Mouse (Mus musculus) heart, embryonic 12.5 days (tissue): ENCODE data around the gene Safb. TPM values are rescaled to one million over a fixed set of nuclear protein-coding genes. Genes with fewer than 3 reads are reported as not detected.
A peak's percentile ranks its signal among the peaks of the same experiment; 100 is the strongest.

Experiments used
- ATAC-seq: fragments of 200-750 bp; cut with Nextera tagmentation; 2 replicates; pipeline ENCODE4 v1.8.0; 2017; ENCODE audit warnings: moderate TSS enrichment, moderate library complexity; ENCODE audit not compliant: insufficient number of reproducible peaks, low FRiP score
- H3K27ac ChIP-seq: fragments of 300-500 bp; sonication (generic); 2 replicates; pipeline ENCODE4 v1.5.1; 2016; ENCODE audit warnings: mild to moderate bottlenecking, moderate library complexity; ENCODE audit not compliant: poor library complexity, severe bottlenecking
- H3K27me3 ChIP-seq: fragments of 300-500 bp; sonication (generic); replicated peaks from 2 replicates; pipeline ENCODE4 v1.6.1; 2016; ENCODE audit warnings: mild to moderate bottlenecking, moderate library complexity
- H3K36me3 ChIP-seq: fragments of 300-500 bp; sonication (generic); 2 replicates; pipeline ENCODE4 v1.6.1; 2016; ENCODE audit warnings: mild to moderate bottlenecking, moderate library complexity
- H3K4me1 ChIP-seq: fragments of 300-500 bp; sonication (generic); replicated peaks from 2 replicates; pipeline ENCODE4 v1.6.1; 2016; ENCODE audit warnings: mild to moderate bottlenecking
- H3K4me2 ChIP-seq: fragments of 300-500 bp; sonication (generic); 2 replicates; pipeline ENCODE4 v1.6.1; 2016; ENCODE audit warnings: mild to moderate bottlenecking, moderate library complexity
- H3K4me3 ChIP-seq: fragments of 300-500 bp; sonication (generic); 2 replicates; pipeline ENCODE4 v1.5.1; 2016; ENCODE audit warnings: mild to moderate bottlenecking
- H3K9ac ChIP-seq: fragments of 300-500 bp; sonication (generic); 2 replicates; pipeline ENCODE4 v1.6.1; 2016; ENCODE audit warnings: mild to moderate bottlenecking, moderate library complexity
- H3K9me3 ChIP-seq: fragments of 300-500 bp; sonication (generic); replicated peaks from 2 replicates; pipeline ENCODE4 v1.6.1; 2016; ENCODE audit warnings: mild to moderate bottlenecking, moderate library complexity
- WGBS: fragments of 180-500 bp; shearing (Covaris S2); methylation state at CpG from one replicate; pipeline ENCODE4 v1.1.7; 2016; 5-methylcytosine and 5-hydroxymethylcytosine counted together
- polyA plus RNA-seq: library from polyadenylated mRNA; unstranded; fragments of >200 nt; fragmentation: Nextera tagmentation; extraction: Ambion mirVana; gene quantifications from 2 replicates; pipeline ENCODE4 v1.2.1, GENCODE M21; 2016

Safb gene
- polyA plus RNA-seq, 1 experiment from 2014 or later = 93.1 TPM

DNA sequence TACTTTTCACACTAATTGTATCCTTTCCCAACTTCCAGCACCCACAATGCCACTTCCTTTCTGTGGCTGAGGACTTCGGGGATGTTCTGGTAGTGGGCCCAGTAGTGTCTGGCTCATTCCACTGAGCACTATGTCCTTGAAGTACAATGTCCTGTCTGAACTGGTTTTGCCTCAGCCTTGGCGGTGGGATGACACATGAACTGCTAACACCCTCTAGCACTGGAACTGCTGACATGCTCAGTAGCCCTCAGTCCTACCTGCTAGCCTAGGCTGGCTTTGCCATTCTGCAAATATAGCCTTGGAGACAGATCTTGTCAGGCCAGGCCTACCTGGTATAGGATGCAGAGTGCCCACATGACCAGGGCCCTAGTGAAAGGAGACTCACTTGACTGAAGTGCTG, 22.8 kb upstream of the Safb start:
- no peaks in the 10 kb centered on the region for H3K9me3 ChIP-seq
- no peak overlapping the region for H3K27ac ChIP-seq
- H3K4me3 ChIP-seq = no peak overlapping the region
- H3K27me3 ChIP-seq = no peaks in the 10 kb centered on the region
- WGBS = 91% methylated on average over 2 of the region's 2 CpGs
- H3K4me1 ChIP-seq = no peaks in the 10 kb centered on the region
- no peak overlapping the region for H3K4me2 ChIP-seq
- no peak overlapping the region for H3K9ac ChIP-seq
- no peak for ATAC-seq
- peaks cover 61% of the 10 kb centered on the region for H3K36me3 ChIP-seq

DNA sequence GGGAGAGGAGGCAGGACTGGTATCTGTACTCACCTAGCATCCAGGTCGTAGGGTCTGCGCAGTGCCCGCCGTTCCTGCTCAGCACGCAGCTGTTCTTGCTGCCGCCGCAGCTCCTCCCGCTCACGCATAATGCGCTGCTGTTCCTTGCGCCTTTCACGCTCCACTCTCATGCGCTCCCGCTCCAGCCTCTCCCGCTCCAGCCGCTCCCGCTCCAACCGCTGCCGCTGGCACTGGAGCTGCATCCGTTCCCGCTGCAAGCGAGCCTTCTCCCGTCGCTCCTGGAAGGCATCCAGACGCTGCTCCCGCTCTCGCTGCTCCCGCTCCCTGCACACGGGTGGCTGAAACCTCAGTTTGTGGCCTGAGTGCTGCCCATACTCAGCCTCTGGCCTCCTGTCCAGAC, 18.3 kb upstream of the Safb start:
- no peak for ATAC-seq
- Histone ChIP-seq H3K4me2 (no peak overlapping the region), H3K36me3 (peaks cover 99% of the 10 kb centered on the region), H3K9me3 (no peaks in the 10 kb centered on the region), H3K9ac (no peak overlapping the region), H3K4me3 (no peak overlapping the region), H3K4me1 (no peaks in the 10 kb centered on the region), H3K27ac (no peak overlapping the region), H3K27me3 (no peaks in the 10 kb centered on the region)
- 91% methylated on average over 29 of the region's 29 CpGs for WGBS

DNA sequence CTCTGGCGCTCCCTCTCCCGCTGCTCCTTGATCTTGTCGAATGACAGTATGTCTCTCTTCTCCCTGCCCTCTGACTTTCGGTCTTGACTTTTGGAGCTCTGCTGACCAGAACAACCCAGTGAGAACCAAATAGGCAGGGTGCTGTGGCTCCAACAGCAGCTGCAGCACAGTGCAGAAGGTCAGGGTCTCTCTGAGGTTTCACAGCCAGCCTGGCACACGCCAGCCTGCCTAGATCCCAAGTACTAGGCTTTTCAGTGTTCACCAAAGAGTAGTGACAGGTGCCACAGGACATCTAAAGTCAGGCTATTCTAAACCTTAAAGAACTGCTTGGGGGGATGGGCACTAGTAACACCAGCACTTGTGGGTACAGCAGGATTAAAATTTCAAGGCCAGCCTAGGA, 17.7 kb upstream of the Safb start:
- Histone ChIP-seq H3K27me3 (no peaks in the 10 kb centered on the region), H3K27ac (no peak overlapping the region), H3K9ac (no peak overlapping the region), H3K4me1 (no peaks in the 10 kb centered on the region), H3K4me3 (no peak overlapping the region), H3K9me3 (no peaks in the 10 kb centered on the region), H3K4me2 (no peak overlapping the region), H3K36me3 (peaks cover 99% of the 10 kb centered on the region)
- ATAC-seq = no peak
- 93% methylated on average over 5 of the region's 5 CpGs for WGBS

DNA sequence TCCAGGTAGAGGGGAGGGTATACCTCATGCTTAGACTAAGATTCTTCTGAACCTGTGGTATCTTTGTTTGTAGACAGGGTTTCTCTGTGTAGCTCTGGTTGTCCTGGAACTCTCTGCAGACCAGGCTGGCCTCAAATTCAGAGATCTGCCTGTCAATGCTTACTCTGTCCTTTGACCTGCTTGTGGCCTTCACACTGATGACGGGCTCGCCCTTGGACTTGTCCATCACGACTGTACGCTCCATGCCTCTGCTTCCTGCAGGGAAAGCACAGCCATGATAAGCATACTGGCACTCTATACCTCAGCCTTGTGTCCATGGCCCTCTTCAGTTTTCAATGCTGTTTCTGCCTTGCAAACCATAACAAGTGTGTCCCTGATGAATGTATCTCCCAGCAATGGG, 17.3 kb upstream of the Safb start:
- Histone ChIP-seq H3K4me1 (no peaks in the 10 kb centered on the region), H3K27ac (no peak overlapping the region), H3K36me3 (peaks cover 98% of the 10 kb centered on the region), H3K27me3 (no peaks in the 10 kb centered on the region), H3K9me3 (no peaks in the 10 kb centered on the region), H3K9ac (no peak overlapping the region), H3K4me3 (no peak overlapping the region), H3K4me2 (no peak overlapping the region)
- WGBS = 90% methylated on average over 4 of the region's 4 CpGs
- ATAC-seq = no peak

DNA sequence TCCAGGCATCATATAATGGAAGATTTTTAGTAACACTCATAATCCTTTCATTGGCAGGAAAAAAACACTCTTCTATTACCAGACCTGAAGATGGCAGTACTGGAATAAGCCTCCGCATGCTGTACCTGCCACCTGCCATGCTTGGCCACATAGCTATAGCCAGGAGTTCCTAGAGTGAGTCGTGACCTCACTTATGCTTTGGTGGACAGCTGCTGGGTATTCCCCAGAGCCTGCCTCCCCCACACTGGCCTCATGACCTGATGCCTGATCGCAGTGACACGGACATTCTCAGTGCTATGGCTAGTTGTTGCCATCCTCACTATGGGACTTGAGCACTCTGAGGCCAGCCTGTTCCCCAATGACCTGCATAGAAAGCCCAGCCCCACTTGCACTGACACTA, 14.3 kb upstream of the Safb start:
- 93% methylated on average over 4 of the region's 4 CpGs for WGBS
- no peak for ATAC-seq

DNA sequence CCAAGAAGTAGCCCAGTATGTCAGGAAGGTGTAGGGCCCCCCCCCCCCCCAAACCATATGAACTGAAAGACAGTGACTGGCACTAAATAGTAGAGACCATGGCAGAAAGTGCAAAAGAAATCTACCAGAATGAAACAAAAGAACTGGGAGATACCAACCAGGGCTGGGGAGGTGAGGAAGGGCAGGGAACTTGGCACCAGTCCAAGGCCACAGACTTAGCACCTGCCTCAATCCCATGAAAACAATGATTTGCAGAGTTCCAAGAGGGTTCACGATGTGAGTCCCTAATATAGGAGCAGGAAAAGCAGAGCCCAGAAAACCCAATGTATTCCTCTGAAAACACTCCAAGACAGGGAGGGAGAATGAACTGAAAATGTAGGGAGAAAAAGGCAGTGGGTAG, 12.5 kb upstream of the Safb start:
- no peaks in the 10 kb centered on the region for H3K4me1 ChIP-seq
- no peaks in the 10 kb centered on the region for H3K9me3 ChIP-seq
- WGBS = 59% methylated on average over 1 of the region's 1 CpGs
- no peaks in the 10 kb centered on the region for H3K27me3 ChIP-seq
- H3K9ac ChIP-seq = no peak overlapping the region
- H3K4me3 ChIP-seq = no peak overlapping the region
- no peak overlapping the region for H3K4me2 ChIP-seq
- no peak for ATAC-seq
- peaks cover 92% of the 10 kb centered on the region for H3K36me3 ChIP-seq
- no peak overlapping the region for H3K27ac ChIP-seq

More for the DNA sequence above, 14.3 kb upstream of the Safb start:
- no peak overlapping the region for H3K9ac ChIP-seq
- peaks cover 96% of the 10 kb centered on the region for H3K36me3 ChIP-seq
- H3K9me3 ChIP-seq = no peaks in the 10 kb centered on the region
- H3K4me3 ChIP-seq = no peak overlapping the region
- H3K27me3 ChIP-seq = no peaks in the 10 kb centered on the region
- H3K4me1 ChIP-seq = no peaks in the 10 kb centered on the region
- H3K4me2 ChIP-seq = no peak overlapping the region
- no peak overlapping the region for H3K27ac ChIP-seq

DNA sequence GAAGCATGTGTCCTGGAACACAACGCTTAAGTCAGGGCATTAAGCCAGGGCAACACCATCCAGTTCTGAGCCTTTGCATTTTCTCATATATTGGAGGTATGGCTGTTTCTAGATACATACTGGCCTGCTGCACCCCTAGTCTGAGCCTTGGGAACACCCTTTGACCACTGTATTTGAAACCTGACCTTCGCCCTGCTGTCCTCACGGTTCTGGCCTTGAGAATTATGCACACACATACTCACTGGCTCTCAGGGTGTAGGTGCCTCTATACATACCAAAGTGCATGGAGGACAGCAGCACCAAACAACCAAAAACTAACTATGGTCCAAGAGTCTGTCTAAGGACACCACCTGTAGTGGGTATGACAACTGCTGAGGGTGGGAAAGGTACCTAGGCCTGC, 11.7 kb upstream of the Safb start:
- H3K36me3 ChIP-seq = peaks cover 92% of the 10 kb centered on the region
- H3K9me3 ChIP-seq = no peaks in the 10 kb centered on the region
- no peaks in the 10 kb centered on the region for H3K4me1 ChIP-seq
- no peak overlapping the region for H3K27ac ChIP-seq
- no peaks in the 10 kb centered on the region for H3K27me3 ChIP-seq
- H3K4me3 ChIP-seq = no peak overlapping the region
- WGBS = 98% methylated on average over 3 of the region's 3 CpGs
- H3K9ac ChIP-seq = no peak overlapping the region
- ATAC-seq = no peak
- no peak overlapping the region for H3K4me2 ChIP-seq

DNA sequence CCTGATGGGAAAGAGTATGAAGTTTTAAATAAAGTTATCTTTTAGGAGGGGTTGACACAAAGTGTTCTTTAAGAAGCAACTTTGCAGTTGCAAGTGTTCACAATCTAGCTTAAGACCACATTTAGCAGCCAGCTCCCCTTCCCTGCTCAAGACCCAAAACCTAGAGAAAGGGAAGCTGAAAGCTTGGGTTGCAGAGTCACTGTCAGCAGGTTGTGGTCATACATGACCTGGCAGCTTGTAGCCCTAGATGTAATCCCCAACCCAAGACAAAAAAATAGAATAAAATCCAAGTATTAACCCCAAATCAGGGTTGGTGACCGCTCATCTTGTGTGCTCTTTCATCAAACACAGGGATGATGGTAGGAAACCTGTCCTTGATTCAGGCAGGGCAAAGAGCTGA, 1.6 kb upstream of the Safb start:
- WGBS = 82% methylated on average over 1 of the region's 1 CpGs
- Histone ChIP-seq H3K9me3 (no peaks in the 10 kb centered on the region), H3K36me3 (peaks cover 66% of the 10 kb centered on the region), H3K27ac (no peak overlapping the region; the same call in 1 of the 2 replicates), H3K4me2 (peak overlapping the region; percentile 77), H3K4me3 (peak overlapping the region; percentile 88), H3K9ac (peak overlapping the region; percentile 92), H3K27me3 (no peaks in the 10 kb centered on the region), H3K4me1 (peaks cover 50% of the 10 kb centered on the region)
- no peak for ATAC-seq

DNA sequence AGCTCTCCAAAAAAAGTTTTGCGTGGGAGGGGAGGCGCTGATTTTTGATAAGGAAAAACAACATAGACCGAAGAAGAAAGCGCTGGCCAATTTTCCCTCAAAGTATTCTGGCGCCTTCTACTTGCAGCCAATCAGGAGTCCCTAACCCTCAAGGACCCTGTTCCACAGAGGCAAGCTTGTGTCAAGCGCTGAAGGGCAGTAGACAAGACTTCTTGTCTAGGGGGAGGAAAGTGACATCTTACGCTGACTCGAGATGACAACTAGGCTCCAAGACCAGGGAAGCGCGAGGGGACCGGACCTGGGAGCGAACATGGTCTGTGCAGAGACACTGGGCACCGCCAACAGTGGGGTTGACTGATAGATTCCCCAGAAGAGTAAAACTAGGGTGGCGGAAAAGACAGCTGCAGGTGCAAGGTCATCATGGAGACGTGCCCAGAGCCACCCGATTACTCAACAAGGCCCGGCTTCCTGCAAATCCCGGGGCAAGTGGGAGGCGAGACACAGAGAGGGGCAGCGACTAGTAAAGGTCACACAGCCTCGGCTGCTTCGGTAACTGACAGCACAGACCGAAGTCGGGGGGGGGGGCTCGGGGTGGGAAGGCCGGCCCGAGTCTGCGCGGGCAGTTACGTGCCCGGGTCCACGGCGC, 891 bp upstream of the Safb start:
- Histone ChIP-seq H3K9me3 (no peaks in the 10 kb centered on the region), H3K27me3 (no peaks in the 10 kb centered on the region), H3K4me1 (peaks cover 53% of the 10 kb centered on the region), H3K36me3 (peaks cover 66% of the 10 kb centered on the region), H3K27ac (peak overlapping the region; percentile 97), H3K4me3 (peak overlapping the region; percentile 88), H3K9ac (peak overlapping the region; percentile 92), H3K4me2 (peak overlapping the region; percentile 77)
- ATAC-seq = no peak; the same call in 1 of the 2 replicates
- under 1% methylated on average over 33 of the region's 33 CpGs for WGBS

DNA sequence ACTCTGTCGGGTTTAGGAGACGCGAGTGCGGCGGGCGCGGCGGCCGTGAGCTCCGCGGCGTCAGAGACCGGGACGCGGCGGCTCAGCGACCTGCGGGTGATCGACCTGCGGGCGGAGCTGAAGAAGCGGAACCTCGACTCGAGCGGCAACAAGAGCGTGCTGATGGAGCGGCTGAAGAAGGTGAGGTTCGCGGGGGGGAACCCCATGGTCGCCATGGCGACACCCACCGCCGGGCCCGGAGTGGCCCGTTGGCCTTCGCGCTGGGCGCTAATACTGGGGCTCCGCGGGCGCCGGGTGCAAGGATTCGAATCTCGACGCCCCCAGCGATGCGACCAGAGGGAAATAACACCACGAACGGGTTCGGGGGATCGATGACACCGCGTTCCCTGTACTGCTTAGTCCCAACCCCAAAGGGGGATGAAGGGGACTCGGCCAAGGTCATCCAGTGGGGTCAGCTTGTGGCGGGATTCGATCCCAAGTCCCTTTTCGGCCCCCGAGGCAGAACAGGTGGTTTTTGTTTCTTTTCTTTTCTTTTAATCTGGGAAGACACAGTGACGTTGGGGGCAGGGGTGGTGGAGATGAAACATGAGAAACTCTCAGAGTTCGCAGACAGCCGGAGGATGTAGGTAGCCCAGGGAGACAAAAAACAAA, 671 bp downstream of the Safb start:
- H3K9ac ChIP-seq = peak overlapping the region; percentile 90
- peaks cover 53% of the 10 kb centered on the region for H3K4me1 ChIP-seq
- ATAC-seq = 0 out of 2 replicates have a peak, but pooled peaks have one; percentile 24
- no peaks in the 10 kb centered on the region for H3K9me3 ChIP-seq
- peak overlapping the region; percentile 84 for H3K4me2 ChIP-seq
- H3K4me3 ChIP-seq = peak overlapping the region; percentile 88
- H3K27me3 ChIP-seq = no peaks in the 10 kb centered on the region
- H3K27ac ChIP-seq = peak overlapping the region; percentile 97
- H3K36me3 ChIP-seq = peaks cover 66% of the 10 kb centered on the region
- WGBS = under 1% methylated on average over 61 of the region's 61 CpGs

DNA sequence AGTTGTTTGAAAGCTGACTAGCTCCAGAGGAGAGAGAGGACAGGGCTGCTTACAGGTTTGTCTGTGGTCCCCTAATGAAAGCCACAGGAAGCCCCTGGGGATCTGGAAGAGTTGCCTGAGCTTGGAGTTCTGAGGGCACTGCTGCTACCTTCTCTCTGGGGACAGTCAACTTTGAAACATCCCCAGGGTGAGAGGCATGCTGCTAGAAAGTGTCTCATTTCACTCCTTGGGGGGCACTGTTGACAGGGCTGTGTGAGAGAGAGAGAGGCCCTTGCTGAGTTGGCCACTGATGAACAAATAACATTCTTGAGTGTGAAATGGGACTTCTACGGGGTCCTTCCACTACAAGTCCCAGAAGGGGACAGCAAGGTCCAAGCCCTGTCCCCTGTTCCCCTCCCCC, 3.1 kb downstream of the Safb start:
- H3K9me3 ChIP-seq = no peaks in the 10 kb centered on the region
- ATAC-seq = no peak
- H3K36me3 ChIP-seq = peaks cover 66% of the 10 kb centered on the region
- WGBS = 79% methylated on average over 1 of the region's 1 CpGs
- peak overlapping the region; percentile 59; the same call in 1 of the 2 replicates for H3K9ac ChIP-seq
- H3K4me1 ChIP-seq = peaks cover 38% of the 10 kb centered on the region
- no peaks in the 10 kb centered on the region for H3K27me3 ChIP-seq
- H3K4me3 ChIP-seq = no peak overlapping the region
- H3K4me2 ChIP-seq = no peak overlapping the region
- no peak overlapping the region for H3K27ac ChIP-seq
